Mouse (Mus musculus) thymus, adult 2 months (tissue): ENCODE measurements around the gene Dnajc11.

Experiments used
- CTCF ChIP-seq: fragments of 200-500 bp; IDR thresholded peaks from 2 replicates; pipeline ENCODE4 v1.5.1; 2012; ENCODE audit warnings: mild to moderate bottlenecking, control low read depth, low read length, moderate library complexity, borderline replicate concordance; ENCODE audit not compliant: control insufficient read depth, poor library complexity, insufficient read depth; ENCODE audit errors: extremely low read depth
- POLR2A ChIP-seq: fragments of 200-500 bp; IDR thresholded peaks from 2 replicates; pipeline ENCODE4 v1.6.1; 2012; ENCODE audit warnings: mild to moderate bottlenecking, low read length, control low read depth, moderate library complexity; ENCODE audit not compliant: control insufficient read depth, poor library complexity, insufficient read depth; ENCODE audit errors: extremely low read depth

- TF ChIP-seq POLR2A, result no peak
- TF ChIP-seq CTCF, result no peak
Observed at GRCm38 (mm10) chr4:151957584-151958315, 24.3 kb downstream of the Dnajc11 start.
